18 mouse cellular contexts compared by ENCODE assay signal in genomic region chr15:62483534-62483933, GRCm38 (mm10).
"Had no signal": no experiment of that assay in that cellular context is flagged by ENCODE, and none has a peak within 500 bp of the region (broad histone marks: within the 10 kb centered on the region; RNA-seq: fewer than 3 reads in every experiment).

No protein-coding gene starts in this region.

- H3K4me2 ChIP-seq: lung, embryonic 14.5 days; midbrain, embryonic 12.5 days; neural tube, embryonic 13.5 days; neural tube, embryonic 15.5 days had no signal

- H3K4me3 ChIP-seq: midbrain, embryonic 12.5 days; myocyte; neural tube, embryonic 13.5 days; neural tube, embryonic 15.5 days had no signal

- H3K9me3 ChIP-seq: midbrain, embryonic 12.5 days; neural tube, embryonic 13.5 days; neural tube, embryonic 15.5 days had no signal

- H3K27ac ChIP-seq: liver, embryonic 14.5 days; midbrain, embryonic 12.5 days; neural tube, embryonic 13.5 days; neural tube, embryonic 15.5 days had no signal

- H3K9ac ChIP-seq: liver, embryonic 14.5 days; lung, embryonic 14.5 days; midbrain, embryonic 12.5 days; neural tube, embryonic 13.5 days; neural tube, embryonic 15.5 days had no signal

- DNase-seq: lung, adult 18-20 months; lung, embryonic 14.5 days; lung, postnatal 10 days; lung, postnatal 4 days; midbrain, embryonic 14.5 days; retina, postnatal 1 day; right cerebral cortex, adult 18-20 months; right cerebral cortex, postnatal 25 days; right cerebral cortex, postnatal 4 days; spleen, adult 18-20 months; thymus, adult 18-20 months; thymus, postnatal 14 days had no signal

- H3K27me3 ChIP-seq: midbrain, embryonic 12.5 days; neural tube, embryonic 13.5 days; neural tube, embryonic 15.5 days had no signal

- H3K36me3 ChIP-seq: midbrain, embryonic 12.5 days; neural tube, embryonic 13.5 days; neural tube, embryonic 15.5 days had no signal

- H3K4me1 ChIP-seq: midbrain, embryonic 12.5 days; neural tube, embryonic 13.5 days; neural tube, embryonic 15.5 days had no signal

- ATAC-seq: midbrain, embryonic 16.5 days had no signal
